Mouse (Mus musculus): ENCODE data around the gene Ankrd24. TPM values are rescaled to one million over a fixed set of nuclear protein-coding genes. Genes with fewer than 3 reads are reported as not detected.

The Ankrd24 gene
- polyA plus RNA-seq, 1 experiment from 2014 or later = 10.2 TPM

DNA sequence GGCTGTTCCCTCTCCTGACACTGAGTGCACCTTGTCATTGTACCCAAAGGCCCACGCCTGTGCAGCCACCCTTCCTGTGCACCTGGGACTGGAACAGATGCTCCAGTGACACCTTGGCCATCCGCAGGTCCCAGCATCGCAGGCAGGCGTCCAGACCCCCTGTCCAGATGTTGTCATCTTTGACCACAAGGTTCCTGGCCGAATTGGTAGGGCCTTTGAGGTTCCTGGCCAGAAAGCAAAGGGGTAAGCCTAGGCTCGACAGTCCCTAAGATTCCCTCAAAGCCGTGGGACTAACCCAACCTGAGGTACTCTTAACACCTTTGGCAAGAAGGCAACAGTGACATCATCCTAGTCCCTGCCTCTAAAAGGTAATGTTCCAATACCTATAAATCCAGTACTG lies 35.7 kb upstream of the Ankrd24 start:
- WGBS = 78% methylated on average over 7 of the region's 7 CpGs
- no peaks in the 10 kb centered on the region for H3K27me3 ChIP-seq (ENCODE audit: insufficient read depth, low read length)
- H3K4me3 ChIP-seq (replicated peaks; ENCODE audit: low read depth, low read length) = no peak overlapping the region
- H3K27ac ChIP-seq = no peak overlapping the region
- no peak overlapping the region for H3K4me2 ChIP-seq (ENCODE audit: low read length)
- no peak for TF ChIP-seq CTCF (IDR thresholded peaks at IDR 0.05; ENCODE audit: low read depth)
- H3K36me3 ChIP-seq (ENCODE audit: insufficient read depth, low read length) = peaks cover 3% of the 10 kb centered on the region; the same call in 1 of the 2 replicates
- peaks cover 27% of the 10 kb centered on the region for H3K4me1 ChIP-seq (replicated peaks; ENCODE audit: insufficient read depth, low read length)
- no peak for DNase-seq (ENCODE audit: low spot score)
- H3K9me3 ChIP-seq (replicated peaks; ENCODE audit: low read length) = no peaks in the 10 kb centered on the region
- H3K9ac ChIP-seq (ENCODE audit: low read depth, low read length) = no peak overlapping the region
- ATAC-seq (replicated peaks; ENCODE audit: low FRiP score, low read depth) = no peak

- Histone ChIP-seq H3K9me3 (replicated peaks; ENCODE audit: low read length) (no peaks in the 10 kb centered on the region), H3K27ac (no peak overlapping the region), H3K36me3 (ENCODE audit: insufficient read depth, low read length) (no peaks in the 10 kb centered on the region), H3K27me3 (ENCODE audit: insufficient read depth, low read length) (no peaks in the 10 kb centered on the region), H3K9ac (ENCODE audit: low read depth, low read length) (no peak overlapping the region), H3K4me2 (ENCODE audit: low read length) (no peak overlapping the region), H3K4me3 (replicated peaks; ENCODE audit: low read depth, low read length) (no peak overlapping the region), H3K4me1 (replicated peaks; ENCODE audit: insufficient read depth, low read length) (peaks cover 33% of the 10 kb centered on the region)
- 78% methylated on average over 4 of the region's 4 CpGs for WGBS
- DNase-seq (ENCODE audit: low spot score) = no peak
- no peak for ATAC-seq (replicated peaks; ENCODE audit: low FRiP score, low read depth)
- no peak for TF ChIP-seq CTCF (IDR thresholded peaks at IDR 0.05; ENCODE audit: low read depth)
These were observed 35.1 kb upstream of the Ankrd24 start for GRCm38 (mm10) chr10:81593223-81593622.

DNA sequence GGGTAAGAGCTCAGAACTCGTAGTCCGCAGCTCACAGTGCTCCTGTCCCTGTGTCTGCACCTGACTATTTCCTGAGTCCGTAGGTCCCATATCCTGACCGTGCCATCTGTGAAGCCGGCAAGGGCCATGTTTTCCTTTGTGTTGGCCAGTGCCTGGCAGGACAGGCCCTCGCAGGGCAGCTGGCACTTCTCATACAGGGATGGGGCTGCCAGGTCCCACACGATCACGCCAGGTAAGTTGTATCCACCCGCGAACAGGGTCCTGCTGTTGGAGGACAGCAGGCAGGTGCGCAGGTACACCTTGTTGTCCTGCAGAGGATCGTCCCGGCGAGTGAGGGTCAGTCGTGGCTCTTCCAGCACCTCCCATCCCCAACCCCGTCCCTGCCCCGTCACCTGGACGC lies 34.4 kb upstream of the Ankrd24 start:
- Histone ChIP-seq H3K4me2 (ENCODE audit: low read length) (no peak overlapping the region), H3K9me3 (replicated peaks; ENCODE audit: low read length) (no peaks in the 10 kb centered on the region)

GRCm38 (mm10) chr10:81595599-81595998 lies 32.7 kb upstream of the Ankrd24 start:
- Histone ChIP-seq H3K4me3 (replicated peaks; ENCODE audit: low read depth, low read length) (no peak overlapping the region), H3K4me1 (replicated peaks; ENCODE audit: insufficient read depth, low read length) (peaks cover 35% of the 10 kb centered on the region), H3K27me3 (ENCODE audit: insufficient read depth, low read length) (no peaks in the 10 kb centered on the region), H3K36me3 (ENCODE audit: insufficient read depth, low read length) (no peaks in the 10 kb centered on the region), H3K27ac (no peak overlapping the region), H3K9me3 (replicated peaks; ENCODE audit: low read length) (no peaks in the 10 kb centered on the region), H3K4me2 (ENCODE audit: low read length) (no peak overlapping the region), H3K9ac (ENCODE audit: low read depth, low read length) (no peak overlapping the region)
- TF ChIP-seq CTCF (IDR thresholded peaks at IDR 0.05; ENCODE audit: low read depth) = no peak
- DNase-seq (ENCODE audit: low spot score) = no peak
- no peak for ATAC-seq (replicated peaks; ENCODE audit: low FRiP score, low read depth)
- 46% methylated on average over 5 of the region's 5 CpGs for WGBS

More for the DNA sequence above, 34.4 kb upstream of the Ankrd24 start:
- Histone ChIP-seq H3K4me3 (replicated peaks; ENCODE audit: low read depth, low read length) (no peak overlapping the region), H3K9ac (ENCODE audit: low read depth, low read length) (no peak overlapping the region), H3K4me1 (replicated peaks; ENCODE audit: insufficient read depth, low read length) (peaks cover 33% of the 10 kb centered on the region), H3K27ac (no peak overlapping the region), H3K36me3 (ENCODE audit: insufficient read depth, low read length) (no peaks in the 10 kb centered on the region), H3K27me3 (ENCODE audit: insufficient read depth, low read length) (no peaks in the 10 kb centered on the region)
- ATAC-seq (replicated peaks; ENCODE audit: low FRiP score, low read depth) (no peak), DNase-seq (ENCODE audit: low spot score) (no peak)
- 70% methylated on average over 18 of the region's 18 CpGs for WGBS
- TF ChIP-seq CTCF (IDR thresholded peaks at IDR 0.05; ENCODE audit: low read depth) = no peak

DNA sequence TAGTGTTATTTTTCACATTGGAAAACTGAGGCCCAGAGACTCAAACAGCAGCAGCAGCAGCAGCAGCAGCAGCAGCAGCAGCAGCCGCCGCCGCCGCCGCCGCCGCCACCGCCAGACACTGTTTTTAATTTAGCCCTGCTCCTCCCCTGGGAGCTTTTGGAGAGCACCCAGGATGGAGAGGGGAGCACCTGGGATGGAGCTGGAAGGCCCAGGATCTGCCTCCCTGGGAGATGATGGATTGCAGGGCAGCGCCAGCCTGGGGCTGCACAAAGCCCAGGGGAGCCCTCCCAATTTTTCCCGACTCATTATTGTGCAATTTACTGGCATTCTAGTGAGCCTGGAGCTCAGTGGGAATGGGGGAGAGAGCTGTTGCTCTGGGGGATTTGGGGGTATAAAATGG lies 31.7 kb upstream of the Ankrd24 start:
- 0 out of 2 replicates have a peak, but pooled peaks have one; percentile 0 for ATAC-seq (replicated peaks; ENCODE audit: low FRiP score, low read depth)
- Histone ChIP-seq H3K9me3 (replicated peaks; ENCODE audit: low read length) (no peaks in the 10 kb centered on the region), H3K27ac (peak overlapping the region; percentile 66; the same call in 1 of the 2 replicates), H3K4me1 (replicated peaks; ENCODE audit: insufficient read depth, low read length) (peaks cover 43% of the 10 kb centered on the region), H3K27me3 (ENCODE audit: insufficient read depth, low read length) (no peaks in the 10 kb centered on the region), H3K4me3 (replicated peaks; ENCODE audit: low read depth, low read length) (peak overlapping the region; percentile 1; the same call in 1 of the 2 replicates), H3K36me3 (ENCODE audit: insufficient read depth, low read length) (no peaks in the 10 kb centered on the region), H3K4me2 (ENCODE audit: low read length) (peak overlapping the region; percentile 39), H3K9ac (ENCODE audit: low read depth, low read length) (0 out of 2 replicates have a peak overlapping the region, but pooled peaks have one; percentile 40)
- no peak for TF ChIP-seq CTCF (IDR thresholded peaks at IDR 0.05; ENCODE audit: low read depth)
- DNase-seq (ENCODE audit: low spot score) = peak; percentile 44
- WGBS = 1% methylated on average over 10 of the region's 10 CpGs

- DNase-seq (ENCODE audit: low spot score) (peak; percentile 83), ATAC-seq (replicated peaks; ENCODE audit: low FRiP score, low read depth) (peak; percentile 55)
- Histone ChIP-seq H3K4me3 (replicated peaks; ENCODE audit: low read depth, low read length) (0 out of 2 replicates have a peak overlapping the region, but pooled peaks have one; percentile 1), H3K36me3 (ENCODE audit: insufficient read depth, low read length) (no peaks in the 10 kb centered on the region), H3K4me2 (ENCODE audit: low read length) (peak overlapping the region; percentile 39), H3K27ac (peak overlapping the region; percentile 66), H3K9ac (ENCODE audit: low read depth, low read length) (0 out of 2 replicates have a peak overlapping the region, but pooled peaks have one; percentile 40), H3K4me1 (replicated peaks; ENCODE audit: insufficient read depth, low read length) (peaks cover 45% of the 10 kb centered on the region), H3K27me3 (ENCODE audit: insufficient read depth, low read length) (no peaks in the 10 kb centered on the region), H3K9me3 (replicated peaks; ENCODE audit: low read length) (no peaks in the 10 kb centered on the region)
- WGBS = 9% methylated on average over 11 of the region's 12 CpGs
- TF ChIP-seq CTCF (IDR thresholded peaks at IDR 0.05; ENCODE audit: low read depth) = no peak
These were observed 31.0 kb upstream of the Ankrd24 start for GRCm38 (mm10) chr10:81597137-81597950.
